Mouse (Mus musculus) liver, adult (tissue): ENCODE data around the gene Rad52.

Experiments used
- GATA4 ChIP-seq: IDR thresholded peaks from 2 replicates; pipeline ENCODE4 v1.6.1; 2014; ENCODE audit warnings: mild to moderate bottlenecking, low read length; ENCODE audit not compliant: insufficient replicate concordance

Gene Rad52

GRCm38 (mm10) chr6:119902204-119903080, at the start of gene Rad52:
Gene Rad52, plus strand, starts transcription at chr6:119902698.
- TF ChIP-seq GATA4: peak; percentile 94; the same call in 1 of the 2 replicates

GRCm38 (mm10) chr6:119854156-119854555, 48.3 kb upstream of the Rad52 start:
- TF ChIP-seq GATA4: no peak

- TF ChIP-seq GATA4: no peak
Observed at GRCm38 (mm10) chr6:119855471-119855870, 47.0 kb upstream of the Rad52 start.

GRCm38 (mm10) chr6:119860236-119860635, 42.3 kb upstream of the Rad52 start:
- TF ChIP-seq GATA4: no peak

GRCm38 (mm10) chr6:119861519-119861918, 41.0 kb upstream of the Rad52 start:
- TF ChIP-seq GATA4: no peak

DNA sequence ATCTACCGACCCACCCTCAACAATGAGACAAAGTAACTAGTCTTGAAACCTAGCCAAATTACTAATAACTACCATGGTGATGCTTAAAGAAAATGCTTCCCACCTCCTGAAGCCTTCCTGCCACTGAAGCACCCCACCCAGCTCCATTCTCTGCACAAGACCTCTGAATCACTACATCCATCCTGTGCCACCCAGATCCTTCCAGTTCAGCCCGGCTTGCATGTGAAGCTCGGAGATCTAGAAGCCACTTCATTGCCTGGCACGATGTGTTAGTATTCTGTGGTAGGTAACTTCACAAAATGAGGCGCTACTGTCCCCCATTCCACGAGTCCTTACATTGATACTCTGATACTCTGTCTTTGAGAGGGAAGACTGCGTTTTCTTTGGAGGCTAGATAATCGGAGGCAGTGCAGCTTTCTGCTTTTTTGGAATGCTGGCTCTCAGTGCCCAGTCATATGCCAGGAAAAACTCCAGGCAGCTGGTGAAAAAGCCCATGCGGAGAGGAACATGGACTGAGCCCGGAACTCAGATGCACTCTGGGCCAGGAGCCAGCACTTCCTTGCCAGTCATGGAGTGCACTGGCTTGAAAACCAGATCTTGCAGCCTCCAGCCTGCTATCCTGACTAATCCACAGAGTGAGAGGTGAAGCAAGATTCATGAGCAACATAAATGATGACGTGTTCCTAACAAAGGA, 38.0 kb upstream of the Rad52 start:
- no peak for TF ChIP-seq GATA4

DNA sequence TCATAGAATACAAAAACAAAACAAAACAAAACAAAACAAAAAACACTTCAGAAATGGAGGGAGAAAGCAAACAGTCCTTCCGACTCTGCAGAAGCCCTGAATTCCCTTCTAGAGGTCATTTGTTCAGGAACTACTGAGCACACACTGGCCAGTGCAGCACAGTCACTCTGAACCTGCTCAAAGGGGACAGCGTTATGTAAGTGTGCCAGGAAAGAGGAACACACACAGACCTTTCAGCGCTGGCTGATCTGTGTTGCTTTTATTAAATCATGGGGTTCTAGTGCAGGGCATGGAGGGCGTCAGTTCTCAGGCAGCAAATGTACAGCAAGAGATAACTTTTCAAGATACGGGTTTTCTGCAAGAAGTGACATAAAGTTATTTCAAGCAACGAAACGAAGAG, 19.3 kb upstream of the Rad52 start:
- no peak for TF ChIP-seq GATA4

- TF ChIP-seq GATA4: no peak
Observed at GRCm38 (mm10) chr6:119892711-119893110, 9.8 kb upstream of the Rad52 start.

- no peak for TF ChIP-seq GATA4
Observed at GRCm38 (mm10) chr6:119903081-119903789, 737 bp downstream of the Rad52 start.

DNA sequence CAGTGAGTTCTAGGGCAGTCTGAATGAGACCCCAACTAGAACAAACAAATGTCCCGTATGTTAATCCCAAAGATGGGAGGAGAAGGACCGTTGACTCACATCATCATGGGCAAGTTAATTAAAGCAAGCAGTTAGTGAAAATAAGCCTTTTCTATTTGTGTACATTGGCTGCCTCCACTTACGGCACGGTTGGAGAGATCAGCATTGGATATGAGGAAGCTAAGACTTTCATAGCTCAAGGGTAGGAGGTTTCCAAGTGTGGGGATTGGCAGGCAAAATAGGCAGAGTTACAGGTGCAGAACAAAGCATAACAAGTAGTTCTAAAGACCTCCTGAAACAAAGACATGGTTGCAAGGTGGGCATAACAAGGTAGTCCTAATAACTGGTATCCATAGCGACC, 3.0 kb downstream of the Rad52 start:
- no peak for TF ChIP-seq GATA4

- no peak for TF ChIP-seq GATA4
Observed at GRCm38 (mm10) chr6:119912046-119912445, 9.5 kb downstream of the Rad52 start.

DNA sequence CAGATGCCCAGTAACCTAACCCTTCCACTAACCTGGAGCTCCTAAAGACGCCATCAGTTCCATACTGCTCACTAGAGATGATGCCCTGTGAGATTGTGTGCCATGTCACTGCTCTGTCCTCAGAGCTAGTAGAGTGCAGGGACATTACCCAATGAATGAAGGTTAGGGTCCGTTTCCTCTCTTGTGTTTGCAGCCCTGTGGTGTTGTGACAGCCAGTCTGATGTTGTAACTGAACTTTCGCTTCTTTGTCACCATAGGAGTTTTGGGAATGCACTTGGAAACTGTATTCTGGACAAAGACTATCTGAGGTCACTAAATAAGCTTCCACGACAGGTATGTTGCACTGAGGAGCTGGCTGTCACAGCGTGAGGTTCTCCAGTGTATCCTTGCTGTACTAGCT, 13.2 kb downstream of the Rad52 start:
- TF ChIP-seq GATA4: no peak

GRCm38 (mm10) chr6:119918561-119919181, 16.2 kb downstream of the Rad52 start:
- no peak for TF ChIP-seq GATA4

GRCm38 (mm10) chr6:119922136-119922535, 19.6 kb downstream of the Rad52 start:
- no peak for TF ChIP-seq GATA4

DNA sequence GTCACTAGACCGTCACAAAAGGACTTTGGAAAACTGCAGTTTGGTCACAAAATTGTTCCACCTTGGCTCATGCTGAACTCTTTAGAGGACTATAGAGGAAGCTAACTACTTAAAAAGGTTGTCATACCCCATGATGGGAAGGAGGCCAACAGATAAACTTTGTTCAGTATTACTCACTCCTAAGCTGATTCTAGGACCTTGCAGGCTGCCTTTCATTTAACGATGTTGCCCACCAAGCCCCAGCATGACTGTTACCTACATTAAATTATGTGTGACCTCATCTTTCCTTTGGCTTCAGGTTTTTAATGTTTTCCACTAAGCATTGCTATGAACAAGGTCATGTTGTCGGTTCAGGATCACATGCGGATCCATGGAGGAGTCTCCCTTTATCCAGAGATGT, 20.0 kb downstream of the Rad52 start:
- TF ChIP-seq GATA4: no peak
